Mouse (Mus musculus) kidney, postnatal 25 days (tissue): ENCODE data around the gene Gm49380.

Experiments
- DNase-seq, 2 experiments: peaks; one replicate each; pipeline ENCODE4 v3.0.0; 2021; ENCODE audit warnings: mixed read lengths in 2 of 2

The Gm49380 gene

DNA sequence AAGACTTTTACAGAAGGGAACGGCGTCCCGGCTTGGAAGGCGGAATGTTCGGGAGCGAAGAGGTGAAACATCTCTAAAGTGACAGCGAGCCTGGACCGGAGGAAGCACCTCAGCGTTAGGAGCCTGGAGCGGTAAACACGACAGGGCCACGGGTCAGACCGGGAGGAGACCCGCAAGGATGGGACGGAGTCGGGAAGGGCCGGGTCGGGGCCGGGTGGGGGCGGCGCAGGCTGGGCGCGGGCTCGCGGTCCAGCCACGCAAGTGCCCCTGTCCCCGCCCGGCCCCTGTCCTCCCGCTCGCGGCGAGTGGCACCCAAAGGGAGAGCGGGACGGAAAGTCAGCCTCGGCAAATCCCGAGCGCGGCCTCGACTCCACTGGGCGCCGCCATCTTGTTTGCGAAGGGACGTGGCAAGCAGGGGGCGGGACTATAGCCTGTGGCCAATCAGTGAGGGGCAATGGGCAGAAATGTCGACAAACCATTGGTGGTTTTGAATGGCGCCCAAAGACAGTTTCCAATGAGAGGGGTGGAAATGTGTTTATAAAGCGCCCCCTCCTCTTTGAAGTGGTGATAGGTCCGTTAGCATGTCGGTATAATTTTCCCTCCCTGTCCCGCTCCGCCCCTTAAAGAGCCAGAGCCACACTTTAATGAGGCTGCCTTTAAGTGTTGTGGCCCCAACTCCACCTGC, at the start of gene Gm49380, which contains the start of gene Rnf26:
Gm49380 (minus strand) TSS at position 396 of the 685 bp plus-strand sequence.
Rnf26 (minus strand) TSS at position 413 of the 685 bp plus-strand sequence.
- peak; percentile 97 for DNase-seq

DNA sequence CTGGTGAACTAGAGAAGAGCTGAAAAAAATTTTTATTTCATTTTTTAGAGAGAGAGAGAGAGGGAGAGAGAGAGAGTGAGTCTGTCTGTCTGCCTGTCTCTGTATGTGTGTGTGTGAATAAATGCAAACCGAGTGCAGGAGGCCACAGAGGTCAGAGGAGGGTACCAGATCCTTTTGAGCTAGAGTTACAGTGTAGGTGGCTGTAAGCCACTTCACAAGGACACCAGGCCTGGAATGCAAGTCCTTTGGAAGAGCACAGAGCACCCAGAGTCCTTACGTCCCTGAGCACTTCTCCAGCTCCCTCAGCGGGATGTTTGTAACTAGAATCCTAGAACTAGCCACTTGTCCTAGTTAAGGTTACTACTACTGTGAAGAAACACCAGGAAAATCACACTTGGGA, 46.6 kb upstream of the Gm49380 start:
- DNase-seq = no peak

DNA sequence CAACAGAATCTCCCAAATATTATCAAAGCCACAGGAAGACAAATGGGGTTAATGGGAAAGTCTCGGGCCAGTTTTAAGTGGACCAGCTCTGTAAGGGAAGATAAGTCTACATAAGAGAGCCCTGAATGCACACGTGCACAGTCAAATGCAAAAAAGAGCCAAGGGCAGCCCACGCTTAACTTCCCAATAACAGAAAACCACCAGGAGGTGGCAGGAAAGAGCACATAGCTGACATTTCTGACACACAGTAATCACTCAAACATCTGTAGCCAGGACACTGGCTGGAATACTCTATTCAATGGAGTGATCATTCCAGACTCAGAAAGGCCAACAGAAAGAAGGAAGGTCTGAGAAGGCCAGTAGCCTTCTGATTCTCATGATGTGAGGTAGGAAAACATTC, 34.0 kb upstream of the Gm49380 start:
- peak in 1 of 2 experiments; percentile 51 for DNase-seq

DNA sequence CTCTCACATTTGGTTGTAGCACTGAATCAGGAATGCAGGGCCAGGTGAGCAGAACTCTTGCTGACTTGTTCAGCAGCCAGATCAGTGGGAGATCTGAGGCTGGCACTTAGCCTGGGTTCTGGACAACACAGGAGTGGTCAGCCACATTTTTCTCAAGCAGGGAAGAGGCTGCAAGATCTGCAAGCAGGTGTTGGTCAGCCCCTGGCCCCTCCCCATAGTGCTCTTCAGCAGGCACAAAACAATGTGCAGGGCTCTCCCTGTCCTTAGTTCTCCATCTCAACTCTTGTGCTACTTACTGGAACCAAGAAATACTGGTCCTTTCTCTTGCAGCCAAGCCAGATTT, 31.4 kb upstream of the Gm49380 start:
- peak in 1 of 2 experiments; percentile 15 for DNase-seq

DNA sequence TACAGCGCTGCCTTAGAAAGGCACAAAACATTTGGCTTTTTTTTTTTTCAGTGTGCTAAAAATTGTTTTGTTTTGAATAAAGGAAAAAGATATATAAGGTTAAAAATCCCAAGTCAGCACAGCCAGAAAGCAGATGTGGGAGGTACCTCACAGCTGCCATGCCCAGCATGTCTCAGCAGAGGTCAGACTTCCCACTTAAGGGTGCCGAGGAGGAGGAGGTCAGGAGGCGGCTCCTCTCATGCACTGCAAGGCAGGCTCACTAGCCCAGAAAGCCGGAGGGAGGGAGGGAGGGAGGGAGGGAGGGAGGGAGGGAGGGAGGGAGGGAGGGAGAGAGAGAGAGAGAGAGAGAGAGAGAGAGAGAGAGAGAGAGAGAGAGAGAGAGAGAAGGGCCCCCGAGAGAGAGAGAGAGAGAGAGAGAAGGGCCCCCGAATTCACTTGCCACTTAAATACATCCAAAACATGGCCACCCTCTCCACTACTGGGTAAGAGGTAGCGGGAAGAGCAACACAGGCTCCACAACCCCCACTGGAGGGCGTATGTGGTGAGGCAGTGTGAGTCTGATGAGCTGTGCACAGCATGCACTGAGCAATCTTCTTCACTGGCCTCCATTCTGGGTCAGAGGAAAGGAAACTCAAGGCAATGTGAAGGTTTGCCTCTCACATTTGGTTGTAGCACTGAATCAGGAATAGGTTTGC, 30.9 kb upstream of the Gm49380 start:
- peak; percentile 64 to 85 for DNase-seq

DNA sequence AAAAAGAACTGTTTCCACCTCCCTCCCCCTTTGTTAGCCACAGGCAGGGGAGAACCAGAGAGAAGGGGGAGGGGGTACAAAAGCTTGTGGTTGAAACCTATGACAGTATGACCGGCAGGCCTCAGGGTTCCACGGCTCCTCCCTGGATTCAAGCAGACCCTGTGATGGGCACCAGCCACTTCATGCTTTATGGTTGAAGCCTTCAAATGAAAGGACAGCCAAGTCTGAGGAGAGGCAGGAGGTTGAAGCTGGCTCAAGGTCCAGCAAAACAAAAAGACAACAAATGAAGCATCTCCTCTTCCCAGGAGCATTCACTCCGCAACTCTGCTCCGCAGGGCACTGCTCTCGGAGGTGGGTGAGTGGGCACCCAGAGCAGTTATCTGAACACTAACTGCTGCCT, 30.1 kb upstream of the Gm49380 start:
- no peak for DNase-seq

DNA sequence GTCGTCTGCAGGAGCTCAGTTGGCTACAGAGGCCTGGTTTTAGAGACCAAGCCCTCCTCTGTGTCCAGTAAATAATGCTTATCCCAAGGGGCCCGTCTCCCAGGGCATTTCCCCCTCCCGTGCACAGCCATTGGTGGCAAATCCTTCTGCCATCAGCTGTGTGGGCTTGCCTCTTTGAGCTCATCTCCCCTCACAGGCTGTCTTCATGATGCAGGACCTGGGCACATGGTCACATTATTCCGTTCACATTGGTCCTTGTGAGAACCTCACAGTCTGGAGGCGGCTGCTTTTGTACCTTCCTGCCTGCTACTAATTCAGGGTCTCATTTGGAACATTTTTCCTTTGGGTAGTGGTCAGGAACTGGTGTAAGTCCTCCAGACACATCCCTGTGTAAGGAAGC, 28.7 kb upstream of the Gm49380 start:
- no peak for DNase-seq

DNA sequence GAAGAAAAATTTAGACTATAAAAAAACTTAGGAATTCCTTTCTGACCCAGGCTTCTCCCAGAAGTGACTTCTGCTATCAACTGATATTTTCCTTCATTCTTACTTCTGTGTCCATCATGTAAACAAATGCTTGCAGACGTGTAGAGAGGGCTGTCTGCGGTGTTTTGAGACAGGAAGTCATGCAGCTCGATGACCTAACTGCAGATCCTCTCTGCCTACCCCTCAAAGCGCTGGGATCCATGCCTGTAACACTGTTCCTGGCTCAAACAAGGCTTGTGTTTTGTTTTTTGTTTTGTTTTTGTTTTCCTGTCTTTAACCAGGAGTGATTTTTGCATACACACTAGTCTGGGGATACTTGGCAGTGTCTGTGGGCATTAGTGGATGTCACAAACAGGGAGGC, 24.5 kb upstream of the Gm49380 start:
- DNase-seq = no peak

DNA sequence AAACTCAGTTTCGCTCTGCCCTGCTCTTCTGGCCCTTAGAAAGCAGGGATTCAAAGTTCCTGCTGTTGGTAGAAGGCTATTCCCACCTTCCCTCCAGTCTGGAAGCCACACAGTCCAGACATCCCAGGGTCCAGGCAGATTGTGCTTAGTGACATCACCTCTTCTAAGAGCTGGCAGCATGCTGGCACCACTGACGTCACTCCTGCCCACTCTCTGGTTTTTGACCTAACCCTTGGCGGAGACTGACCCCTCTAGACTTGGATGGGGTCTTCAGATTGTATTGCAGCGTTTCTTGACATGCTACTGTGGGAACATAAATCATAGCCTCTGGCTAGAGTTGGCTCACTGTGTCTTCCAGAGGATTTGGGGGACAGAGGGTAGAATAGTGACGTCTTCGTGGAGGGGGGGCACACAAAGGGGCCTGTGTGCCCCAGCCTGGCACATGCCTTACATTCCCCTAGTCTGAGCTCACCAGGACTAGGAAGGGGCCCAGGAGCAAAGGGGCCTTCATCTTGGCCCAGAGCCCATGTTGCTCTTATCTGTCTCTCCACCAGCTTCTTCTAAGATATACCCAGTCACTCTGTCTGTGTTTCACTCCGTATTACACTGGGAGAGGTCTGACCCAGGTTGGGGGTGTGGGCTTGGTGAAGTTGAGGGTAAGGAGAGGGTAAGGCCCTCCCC, 22.6 kb upstream of the Gm49380 start:
- no peak for DNase-seq

DNA sequence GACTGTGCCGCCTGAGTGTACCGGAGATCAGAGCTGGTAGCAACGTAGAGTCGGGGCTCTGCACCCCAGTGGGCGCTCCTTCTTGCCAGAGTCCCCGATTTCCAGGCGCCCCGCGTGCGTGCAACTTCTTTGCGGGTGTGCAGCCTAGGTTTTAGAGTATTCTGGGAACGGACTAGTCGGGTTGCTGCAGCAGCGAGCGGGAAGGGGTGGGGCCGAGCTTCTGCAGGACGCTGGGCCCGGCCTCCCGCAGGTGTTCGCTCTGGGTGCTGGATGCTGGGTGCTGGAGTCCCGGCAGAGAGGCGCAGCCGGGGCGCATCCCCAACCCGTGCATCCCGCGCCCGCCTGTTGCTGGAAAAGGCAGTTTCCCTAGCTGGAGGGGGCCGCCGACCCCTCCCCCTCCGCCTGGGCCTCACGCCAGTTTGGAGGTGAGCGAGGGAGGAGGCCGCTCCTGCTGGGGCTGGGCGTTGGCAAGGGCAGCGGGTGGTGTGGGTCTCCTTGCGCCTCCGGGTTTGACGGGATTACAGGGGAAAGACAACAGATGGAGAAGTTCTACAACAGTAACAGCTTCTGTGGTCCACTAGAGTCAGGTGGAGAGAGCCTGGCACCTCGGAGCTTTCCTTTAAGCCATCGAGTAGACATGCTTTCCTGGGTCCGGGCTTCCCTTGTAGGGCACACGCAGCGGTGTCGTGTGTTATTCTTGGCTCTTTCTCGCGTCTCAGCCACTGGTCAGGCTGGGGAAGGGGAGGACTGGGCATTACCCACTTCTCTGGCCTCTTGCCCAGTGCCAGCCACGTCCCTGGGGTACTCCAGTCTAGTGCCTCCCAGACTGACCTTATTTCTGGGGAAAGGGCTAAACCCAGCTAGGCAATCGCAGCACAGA, 21.8 kb upstream of the Gm49380 start:
- peak; percentile 55 to 69 for DNase-seq

DNA sequence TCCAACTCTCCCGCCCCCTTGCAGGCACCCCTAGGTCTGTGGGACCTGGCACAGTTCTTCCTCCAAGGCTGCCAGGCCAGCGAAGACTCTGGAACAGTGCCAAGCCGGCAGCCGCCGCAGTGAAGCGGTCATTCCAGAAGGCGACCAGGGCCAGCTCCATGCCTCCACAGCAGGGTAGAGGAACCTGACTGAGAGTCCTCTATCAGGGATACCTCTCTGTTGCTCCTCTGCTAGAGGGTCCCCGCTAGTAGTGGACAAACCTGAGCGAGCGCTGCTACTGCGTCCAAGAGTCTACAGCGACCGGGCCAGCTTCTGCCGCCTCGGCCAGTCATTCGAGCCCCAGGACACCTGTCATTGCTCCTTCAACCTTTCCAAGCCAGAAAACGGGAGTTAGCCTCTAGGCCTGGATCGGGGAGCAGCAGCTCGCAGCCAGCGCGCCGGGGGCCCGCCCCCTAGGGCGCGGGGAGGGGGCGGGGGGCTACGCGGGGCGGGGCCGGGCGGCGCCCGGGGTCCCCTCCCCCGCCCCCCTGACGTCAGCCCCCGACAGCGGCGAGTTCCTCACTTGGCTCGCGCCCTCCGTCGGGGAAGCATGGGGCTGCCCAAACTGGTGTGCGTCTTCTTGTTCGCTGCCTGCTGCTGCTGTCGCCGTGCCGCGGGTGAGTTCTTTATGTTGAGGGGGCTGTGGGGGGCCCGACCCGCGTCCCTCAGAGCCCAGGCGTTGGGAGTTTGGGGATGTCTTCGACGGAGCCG, 21.0 kb upstream of the Gm49380 start, which contains the start of gene Mcam:
Mcam (plus strand) TSS at position 369 of the 750 bp plus-strand sequence.
- DNase-seq = peak; percentile 83 to 87

DNA sequence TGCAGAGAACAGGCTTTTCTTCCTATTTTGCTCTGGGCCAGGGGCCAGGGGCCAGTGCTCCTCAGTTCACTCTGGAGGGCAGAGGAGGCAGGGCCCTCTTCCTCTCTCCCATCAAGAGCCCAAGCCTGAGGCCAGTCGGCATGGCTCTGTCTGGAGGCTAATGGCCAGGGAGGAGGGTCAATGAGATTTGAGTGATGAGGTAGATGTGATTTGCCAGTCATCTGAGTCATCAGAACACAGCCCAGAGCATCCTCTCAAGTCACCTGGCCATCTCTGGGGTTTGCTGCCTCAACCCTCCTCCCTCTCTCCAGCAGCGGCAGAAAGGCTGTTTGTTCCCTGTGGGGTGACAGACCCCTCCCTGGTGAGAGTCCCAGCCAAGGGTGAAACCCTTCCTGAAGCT, 20.0 kb upstream of the Gm49380 start:
- no peak for DNase-seq

DNA sequence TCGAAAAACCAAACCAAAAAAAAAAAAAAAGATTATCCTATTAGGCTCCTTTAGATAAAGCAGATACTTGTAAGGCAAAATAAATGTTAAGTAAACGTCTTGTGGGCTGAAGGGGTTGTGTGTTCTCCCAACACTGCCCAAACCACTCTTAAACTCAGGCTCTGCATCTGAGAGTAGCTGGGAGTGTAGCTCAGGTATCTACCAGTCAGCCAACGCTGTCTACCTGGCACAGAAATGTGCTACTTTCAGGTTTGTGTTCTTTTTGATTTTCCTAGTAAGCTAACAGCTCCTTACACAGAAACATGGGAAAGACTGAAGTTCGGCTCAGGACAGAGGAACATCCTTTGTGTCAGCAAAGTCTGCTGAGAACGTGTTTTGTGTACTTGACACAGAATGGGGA, 18.9 kb upstream of the Gm49380 start:
- DNase-seq = no peak

DNA sequence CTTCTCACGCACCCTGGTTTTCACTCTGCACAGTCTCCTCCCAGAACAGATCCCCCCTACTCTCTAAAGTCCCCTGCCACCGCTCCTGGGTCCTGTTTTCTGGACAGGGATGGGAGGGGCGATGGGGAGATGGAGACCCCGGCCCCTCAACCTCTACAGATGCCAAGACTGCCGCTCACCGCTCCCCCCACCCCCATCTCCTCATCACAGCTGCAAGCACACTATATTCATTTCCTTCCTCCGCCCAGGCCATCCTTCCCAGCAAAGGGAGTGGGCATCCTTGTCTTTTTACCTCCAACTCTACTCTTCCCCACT, 17.9 kb upstream of the Gm49380 start:
- no peak for DNase-seq

DNA sequence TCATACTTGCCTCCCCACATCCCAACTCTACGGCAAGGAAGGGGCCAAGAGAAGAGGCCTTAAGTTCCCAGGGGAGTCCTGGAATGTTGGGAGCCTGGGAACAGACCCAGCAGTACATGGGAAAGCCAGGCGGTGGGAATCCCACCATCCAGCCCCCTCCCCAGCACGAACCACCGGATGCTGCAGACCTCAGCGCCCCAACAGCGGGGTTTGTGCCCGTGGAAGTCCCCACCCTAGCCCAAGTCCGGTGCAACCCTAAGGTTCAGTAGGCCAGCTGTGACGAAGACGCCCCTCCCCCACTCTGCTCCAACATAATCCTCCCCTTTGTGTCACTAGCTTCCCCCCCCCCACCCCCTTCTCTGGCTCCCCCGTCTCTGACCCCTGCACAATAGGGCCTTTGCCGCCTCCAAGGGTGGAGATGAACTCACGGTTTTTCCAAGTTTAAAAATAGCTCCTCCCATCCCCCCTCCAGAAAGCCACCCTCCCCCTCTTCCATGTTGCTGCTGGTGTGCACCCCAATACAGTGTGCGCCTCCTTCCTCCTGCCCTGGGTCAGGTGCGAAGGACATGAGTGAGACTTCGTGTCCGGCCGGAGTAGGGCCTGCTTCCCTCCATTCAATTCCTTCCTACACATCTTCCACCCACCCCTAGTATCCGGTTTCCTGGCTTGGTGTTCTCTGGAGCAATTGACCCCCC, 17.4 kb upstream of the Gm49380 start:
- DNase-seq = peak; percentile 68 to 71

DNA sequence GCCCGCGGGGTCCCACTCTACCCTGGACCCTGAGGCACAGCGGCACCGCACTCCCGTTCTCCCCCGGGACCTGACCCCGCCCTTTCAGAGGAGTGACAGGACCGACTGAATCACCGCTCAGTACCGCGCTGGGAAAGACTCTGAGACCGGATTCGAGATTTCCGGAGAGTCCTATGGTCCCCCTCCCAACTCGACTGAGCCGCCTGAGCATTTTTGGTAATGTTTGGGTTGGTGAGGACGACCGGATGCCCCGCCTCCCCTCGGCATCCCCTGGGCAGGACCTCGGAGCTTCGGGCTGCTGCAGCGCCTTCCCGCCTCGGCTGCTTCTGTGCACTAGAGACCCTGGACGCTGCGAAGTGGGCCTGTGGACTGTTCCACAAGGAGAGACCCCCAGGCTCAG, 16.7 kb upstream of the Gm49380 start:
- peak; percentile 84 to 92 for DNase-seq

DNA sequence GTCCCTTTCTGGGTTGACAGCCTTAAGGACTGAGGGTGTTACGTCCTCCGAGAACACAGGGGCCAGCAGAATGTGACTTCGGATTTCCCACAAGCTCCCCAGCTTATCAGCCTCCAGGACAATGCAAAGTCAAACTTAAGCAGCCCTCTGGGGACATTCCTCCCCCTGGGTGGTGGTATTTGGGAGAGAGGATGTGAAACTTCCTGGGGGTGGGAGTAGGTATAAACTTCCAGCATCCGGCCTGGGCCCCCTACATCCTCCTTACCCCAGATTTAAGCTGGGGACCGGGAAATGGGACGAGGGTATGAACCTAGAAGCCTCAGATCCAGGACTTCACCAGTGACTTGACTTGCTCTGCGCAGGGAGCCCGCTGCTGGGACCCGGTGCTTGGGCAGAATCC, 16.3 kb upstream of the Gm49380 start:
- DNase-seq = peak in 1 of 2 experiments; percentile 42

DNA sequence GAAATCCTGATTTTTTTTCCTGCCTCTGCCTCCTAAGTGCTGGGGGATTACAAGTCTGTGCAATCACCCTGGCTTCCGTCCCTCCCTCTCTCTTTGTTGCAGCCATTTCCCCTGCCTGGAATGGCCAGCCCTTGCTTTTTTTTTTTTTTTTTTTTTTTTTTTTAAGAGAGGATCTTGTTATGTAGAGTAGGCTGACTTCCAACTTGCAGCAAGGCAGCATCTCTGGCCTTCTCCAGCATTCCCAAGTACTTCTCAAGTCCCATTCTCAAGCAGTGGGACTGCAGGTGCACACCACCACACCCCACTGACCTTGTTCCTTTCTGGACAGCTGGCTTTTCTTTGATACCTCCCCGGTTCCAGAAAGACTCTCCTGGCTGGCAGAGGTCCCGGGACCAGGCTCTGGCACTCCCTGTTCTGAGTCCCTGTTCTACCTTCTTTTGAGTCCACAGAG, 14.1 kb upstream of the Gm49380 start:
- DNase-seq = peak; percentile 65 to 85

DNA sequence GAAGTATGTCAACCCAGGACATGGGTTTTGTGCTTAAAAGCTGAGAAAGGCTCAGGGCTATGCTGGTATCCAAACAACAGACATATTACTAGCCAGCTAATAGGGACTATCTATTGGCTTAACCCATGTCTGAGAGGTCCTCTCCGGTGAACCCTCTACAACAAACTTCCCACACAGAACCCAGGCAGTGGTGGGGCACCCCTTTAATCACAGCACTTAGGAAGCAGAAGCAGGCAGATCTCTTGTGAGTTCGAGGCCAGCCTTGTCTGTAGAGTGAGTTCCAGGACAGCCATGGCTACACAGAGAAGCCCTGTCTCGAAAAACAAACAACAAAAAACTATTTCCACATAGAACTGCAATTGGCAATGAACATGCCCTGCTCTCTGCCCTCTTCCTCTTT, 13.4 kb upstream of the Gm49380 start:
- no peak for DNase-seq

DNA sequence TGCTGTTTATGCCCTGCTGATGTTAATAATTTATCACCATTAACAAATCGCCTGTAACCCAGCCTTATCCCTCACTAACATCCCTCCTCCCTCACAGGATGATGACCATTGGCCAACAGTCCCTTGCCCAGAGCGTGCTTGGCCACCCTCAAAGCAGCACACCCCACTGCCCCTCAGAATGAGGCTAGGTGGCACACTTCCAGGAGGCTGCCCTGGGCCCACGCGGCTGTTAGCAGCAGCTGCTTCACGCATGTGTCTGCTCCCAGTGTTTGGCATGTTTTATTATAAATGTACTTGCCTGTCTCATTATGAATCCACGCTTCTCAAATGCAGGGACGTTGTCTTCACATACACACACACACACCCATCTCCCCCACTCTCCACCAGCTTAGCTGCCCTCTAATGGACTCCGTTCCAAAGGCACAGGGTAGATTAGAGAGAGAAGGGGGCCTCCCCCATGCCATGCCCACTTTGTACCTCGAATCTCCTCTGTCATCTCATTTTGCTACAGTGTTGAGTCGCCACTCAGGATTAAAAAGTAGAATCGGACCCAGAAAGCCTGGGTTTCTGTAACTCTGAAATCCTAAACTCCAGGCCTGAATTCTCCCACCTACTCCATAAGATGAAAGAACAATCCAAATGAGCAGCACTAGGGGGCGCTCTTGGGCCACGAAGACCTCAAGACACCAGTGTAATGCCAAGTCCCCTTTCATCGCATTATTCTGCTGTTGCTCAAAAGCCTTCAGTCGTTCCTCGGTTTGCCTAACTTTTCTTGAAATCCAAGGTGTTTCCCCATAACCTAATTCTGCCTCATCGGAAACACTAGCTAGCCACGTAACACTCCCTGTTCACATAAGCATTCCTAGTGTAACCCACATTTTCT, 12.5 kb upstream of the Gm49380 start:
- peak; percentile 93 to 97 for DNase-seq
